Mouse (Mus musculus) CH12.LX (cell line): ENCODE measurements around the gene Atp5j2.

Source experiments
- CHD1 ChIP-seq: IDR thresholded peaks from 2 replicates; pipeline ENCODE4 v1.6.1; 2012; ENCODE audit warnings: low read depth, low read length, improper control_type of control experiment, inconsistent platforms
- CTCF ChIP-seq, 2 experiments: IDR thresholded peaks in 1 of 2; conservative IDR thresholded peaks in 1 of 2; 2 replicates each; pipeline ENCODE4 v1.5.1; 2011 to 2012; ENCODE audit warnings: low read depth in 2 of 2, low read length in 2 of 2, improper control_type of control experiment in 1 of 2, inconsistent platforms in 1 of 2, mild to moderate bottlenecking in 1 of 2, moderate library complexity in 1 of 2
- EP300 ChIP-seq: IDR thresholded peaks from 2 replicates; pipeline ENCODE4 v1.6.1; 2011; ENCODE audit warnings: low read length, improper control_type of control experiment
- IRF4 ChIP-seq: IDR thresholded peaks from 2 replicates; pipeline ENCODE4 v1.6.1; 2014; ENCODE audit warnings: low read depth, mild to moderate bottlenecking, inconsistent platforms, low read length, improper control_type of control experiment
- JUN ChIP-seq: IDR thresholded peaks from 2 replicates; pipeline ENCODE4 v1.6.1; 2011; ENCODE audit warnings: low read depth, mild to moderate bottlenecking, low read length, improper control_type of control experiment, moderate library complexity; ENCODE audit not compliant: insufficient read depth
- JUND ChIP-seq: conservative IDR thresholded peaks from 2 replicates; pipeline ENCODE4 v1.6.1; 2011; ENCODE audit warnings: low read depth, low read length, improper control_type of control experiment
- MAFK ChIP-seq: IDR thresholded peaks from 2 replicates; pipeline ENCODE4 v1.6.1; 2011; ENCODE audit warnings: low read length, improper control_type of control experiment; ENCODE audit not compliant: insufficient replicate concordance
- NELFE ChIP-seq: IDR thresholded peaks from 2 replicates; pipeline ENCODE4 v1.6.1; 2011; ENCODE audit warnings: low read depth, low read length, improper control_type of control experiment
- NRF1 ChIP-seq: IDR thresholded peaks from 2 replicates; pipeline ENCODE4 v1.6.1; 2014; ENCODE audit warnings: low read depth, mild to moderate bottlenecking, inconsistent platforms, low read length, improper control_type of control experiment, moderate library complexity
- POLR2A ChIP-seq: IDR thresholded peaks from 2 replicates; pipeline ENCODE4 v1.6.1; 2011; ENCODE audit warnings: low read depth, mild to moderate bottlenecking, improper control_type of control experiment, low read length
- POLR2AphosphoS2 ChIP-seq: IDR thresholded peaks from 2 replicates; pipeline ENCODE4 v1.6.1; 2011; ENCODE audit warnings: low read depth, low read length, improper control_type of control experiment
- USF1 ChIP-seq: IDR thresholded peaks from 2 replicates; pipeline ENCODE4 v1.6.1; 2014; ENCODE audit warnings: low read depth, mild to moderate bottlenecking, inconsistent platforms, low read length, improper control_type of control experiment
- ZMIZ1 ChIP-seq: IDR thresholded peaks from 2 replicates; pipeline ENCODE4 v1.6.1; 2012; ENCODE audit warnings: low read depth, mild to moderate bottlenecking, inconsistent platforms, low read length, improper control_type of control experiment
- ZNF384 ChIP-seq: IDR thresholded peaks from 2 replicates; pipeline ENCODE4 v1.6.1; 2012; ENCODE audit warnings: low read depth, low read length, improper control_type of control experiment, inconsistent platforms

GRCm38 (mm10) chr5:145140611-145141010 is 51.3 kb downstream of the Atp5j2 start:
- TF ChIP-seq MAFK = no peak
- no peak for TF ChIP-seq CTCF (conservative IDR thresholded peaks at IDR 0.05 in 1 of 2, IDR thresholded peaks at IDR 0.05 in 1 of 2; ENCODE audit: low read depth in 2 of 2, low read length in 2 of 2)
- no peak for TF ChIP-seq JUN
- TF ChIP-seq EP300 = no peak
- no peak for TF ChIP-seq NELFE
- no peak for TF ChIP-seq POLR2A
- TF ChIP-seq ZNF384 = no peak
- TF ChIP-seq JUND = no peak
- no peak for TF ChIP-seq IRF4
- TF ChIP-seq CHD1 = no peak
- TF ChIP-seq USF1 = no peak
- TF ChIP-seq POLR2AphosphoS2 = no peak
- no peak for TF ChIP-seq ZMIZ1
- TF ChIP-seq NRF1 = no peak
